Mouse (Mus musculus): ENCODE results near the gene Ptprg.

Gene Ptprg

DNA sequence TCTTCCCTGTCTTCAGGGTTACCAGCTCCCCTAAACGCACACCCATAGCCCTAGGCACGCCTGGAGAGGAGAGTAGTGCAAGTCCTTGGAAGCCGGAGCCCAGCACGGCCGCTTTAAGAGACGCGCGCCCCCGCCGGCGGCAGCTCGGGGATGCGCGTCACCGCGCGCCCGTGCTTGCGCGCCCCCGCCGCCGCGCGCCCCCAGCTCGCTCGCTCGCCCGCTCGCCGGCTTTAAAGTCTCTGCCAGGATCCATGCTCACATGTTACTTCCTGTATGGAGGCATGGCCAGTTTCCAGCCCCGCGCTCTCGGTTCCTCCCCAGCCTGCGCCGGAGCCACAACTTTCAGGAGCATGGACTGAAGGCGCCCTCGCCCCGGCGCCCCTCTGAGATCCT is at the start of gene Ptprg:
Gene Ptprg, plus strand, starts transcription at position 260 of the 393 bp plus-strand sequence.
- peak; percentile 83 for DNase-seq (ENCODE audit: low spot score)

DNA sequence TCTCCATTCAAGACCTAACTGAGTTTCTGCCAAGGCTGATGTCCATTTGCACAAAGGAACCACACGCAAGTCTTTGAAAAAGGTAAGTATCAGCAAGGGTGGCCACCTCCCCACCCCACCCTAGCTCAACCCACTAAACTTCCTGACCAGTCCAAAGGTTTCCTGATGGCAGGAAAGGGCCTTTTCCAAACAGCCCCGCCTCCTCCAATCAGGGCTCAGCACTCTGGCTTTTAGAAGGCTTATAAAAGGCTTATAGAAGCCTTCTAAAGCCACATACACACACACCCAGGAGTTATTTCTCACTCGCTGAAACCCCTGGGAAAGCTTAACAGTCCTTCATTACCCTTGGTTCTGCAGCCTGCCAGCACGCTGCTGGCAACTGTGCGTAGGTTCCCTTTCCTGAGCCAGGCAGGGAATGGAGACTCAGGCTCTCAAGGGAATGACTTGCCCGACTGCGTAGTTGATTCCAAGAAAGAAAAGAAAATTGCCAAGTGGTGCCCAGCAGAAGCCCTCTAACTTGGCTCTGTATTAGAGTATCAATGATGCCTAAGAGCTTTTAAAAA is 49.4 kb upstream of the Ptprg start:
- no peak for DNase-seq (ENCODE audit: low spot score)

DNA sequence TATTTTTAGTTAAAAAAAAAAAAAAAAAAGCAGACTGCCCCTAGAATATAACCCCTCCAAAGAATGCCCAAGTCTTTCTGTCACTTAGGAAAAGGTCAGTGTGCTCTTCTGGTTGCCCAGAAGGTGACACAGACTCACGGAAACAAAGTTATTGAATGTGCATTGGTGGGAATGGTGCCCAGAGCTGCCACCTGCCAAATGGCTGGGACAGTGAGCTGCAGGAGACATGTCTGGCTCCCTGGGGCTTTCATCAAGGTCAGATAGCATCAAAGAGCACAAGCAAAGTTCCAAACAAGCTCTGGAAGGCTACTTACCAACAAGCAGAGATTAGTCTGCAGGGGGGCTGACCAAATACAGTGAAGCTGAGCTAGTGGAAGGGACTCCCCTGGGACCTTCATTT is 43.2 kb upstream of the Ptprg start:
- DNase-seq (ENCODE audit: low spot score), result no peak

DNA sequence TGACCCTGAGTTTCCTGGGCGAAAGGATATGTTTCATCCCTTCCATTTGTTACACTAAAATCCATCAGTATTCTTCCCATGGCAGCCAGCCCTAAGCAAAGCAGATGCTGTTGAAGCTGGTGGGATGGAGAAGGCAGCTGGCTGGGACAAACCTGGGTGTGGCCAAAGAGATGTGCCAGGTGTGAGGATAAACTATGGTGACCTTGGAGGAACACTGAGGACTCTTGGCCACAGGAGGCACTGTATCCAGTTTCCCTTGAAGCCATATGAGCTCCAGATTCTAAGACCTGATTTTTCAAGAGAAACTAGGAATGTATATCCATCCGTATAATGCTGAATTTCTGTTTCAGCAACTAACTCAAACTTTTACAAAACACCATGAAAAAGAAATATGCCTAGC is 34.2 kb upstream of the Ptprg start:
- no peak for DNase-seq (ENCODE audit: low spot score)

DNA sequence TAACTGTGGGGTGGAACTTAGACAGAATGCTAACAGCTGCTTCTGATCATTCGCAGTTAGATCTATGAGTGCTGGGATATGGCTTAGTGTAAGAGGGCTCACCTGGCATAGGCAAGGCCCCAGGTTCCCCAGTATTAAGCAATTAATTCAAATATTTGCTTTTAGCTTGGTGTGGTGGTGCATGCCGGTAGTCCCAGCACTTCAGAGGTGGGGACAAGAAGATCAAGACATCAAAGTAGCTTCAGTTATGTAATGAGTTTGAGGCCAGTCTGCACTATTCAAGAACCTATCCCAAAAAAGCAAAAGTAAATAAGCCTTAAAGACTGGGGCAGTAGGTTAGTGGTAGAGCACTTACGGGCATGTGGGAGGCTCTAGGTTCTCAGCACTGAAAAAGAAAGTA is 30.3 kb upstream of the Ptprg start:
- DNase-seq (ENCODE audit: low spot score), result no peak

DNA sequence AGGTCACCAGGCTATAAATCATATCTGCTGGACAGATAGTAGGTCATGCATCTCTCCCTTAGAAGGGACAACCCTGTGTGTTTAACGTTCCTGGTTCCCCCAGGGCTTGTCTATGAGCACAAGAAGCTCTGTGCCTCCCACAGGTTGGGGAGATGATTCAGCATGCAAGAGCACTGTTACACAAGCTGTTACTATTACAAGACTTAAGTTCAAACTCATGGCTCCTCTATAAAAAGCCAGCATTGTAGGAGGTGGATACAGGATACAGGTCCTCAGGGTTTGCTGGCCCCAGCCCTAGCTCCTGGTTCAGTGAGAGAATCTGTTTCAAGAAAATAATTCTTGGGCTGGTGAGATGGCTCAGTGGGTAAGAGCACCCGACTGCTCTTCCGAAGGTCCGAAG is 23.7 kb upstream of the Ptprg start:
- no peak for DNase-seq (ENCODE audit: low spot score)

DNA sequence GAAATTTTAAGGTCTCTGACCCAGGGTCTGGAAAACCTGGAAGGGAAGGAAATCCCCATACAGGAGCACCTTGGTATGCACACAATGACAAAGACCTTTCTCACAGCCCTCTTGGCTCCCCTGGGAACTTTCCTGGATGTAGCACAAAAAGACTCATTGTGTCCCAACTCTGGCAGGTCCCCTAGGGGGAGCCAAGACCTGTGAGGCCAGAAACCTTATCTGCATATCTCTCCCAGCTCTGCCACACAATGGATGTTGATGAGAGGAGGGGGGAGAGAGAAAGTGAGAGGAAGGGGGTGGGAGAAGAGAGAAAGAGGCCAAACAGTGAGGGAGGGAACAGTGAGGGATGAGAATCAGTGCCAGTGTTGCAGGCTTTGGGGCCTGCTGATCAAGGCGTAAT is 18.9 kb upstream of the Ptprg start:
- DNase-seq (ENCODE audit: low spot score), result peak; percentile 39

DNA sequence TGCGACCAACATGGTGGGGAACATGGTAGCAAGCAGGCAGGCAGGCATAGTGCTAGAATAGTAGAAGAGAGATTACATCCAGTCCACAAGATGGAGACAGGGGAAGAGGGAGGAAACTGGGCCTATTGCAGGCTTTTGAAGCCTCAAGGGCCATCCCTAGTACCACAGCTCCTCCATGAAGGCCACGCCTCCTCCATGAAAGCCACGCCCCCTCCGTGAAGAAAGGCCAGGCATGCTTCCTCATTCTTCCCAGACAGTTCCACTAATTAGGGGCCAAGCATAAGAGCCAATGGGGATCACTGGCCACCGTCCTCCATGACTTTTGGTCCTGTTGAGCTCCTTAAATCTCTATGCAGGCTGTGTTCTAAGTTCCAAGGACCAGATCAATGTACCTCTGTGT is 17.2 kb upstream of the Ptprg start:
- no peak for DNase-seq (ENCODE audit: low spot score)

DNA sequence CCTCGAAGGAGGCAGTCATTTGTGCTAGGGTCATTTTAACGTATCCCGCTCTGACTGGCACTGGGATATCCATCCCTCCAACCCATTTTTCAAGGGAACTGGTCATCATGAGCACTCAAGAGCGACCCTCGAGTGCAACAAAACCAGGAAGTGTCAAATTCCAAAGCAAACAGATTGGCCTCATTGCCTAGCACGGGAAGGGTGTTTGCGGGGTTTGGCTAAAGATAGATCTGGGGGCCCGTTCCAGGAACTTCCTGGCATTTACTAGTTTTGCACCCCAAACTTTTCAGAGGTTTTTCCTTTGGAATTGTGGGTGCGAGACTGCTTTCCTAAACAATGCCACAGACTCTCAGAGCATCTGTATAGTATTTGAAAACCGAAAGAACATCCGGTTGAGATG is 1.4 kb upstream of the Ptprg start:
- DNase-seq (ENCODE audit: low spot score), result peak; percentile 72

DNA sequence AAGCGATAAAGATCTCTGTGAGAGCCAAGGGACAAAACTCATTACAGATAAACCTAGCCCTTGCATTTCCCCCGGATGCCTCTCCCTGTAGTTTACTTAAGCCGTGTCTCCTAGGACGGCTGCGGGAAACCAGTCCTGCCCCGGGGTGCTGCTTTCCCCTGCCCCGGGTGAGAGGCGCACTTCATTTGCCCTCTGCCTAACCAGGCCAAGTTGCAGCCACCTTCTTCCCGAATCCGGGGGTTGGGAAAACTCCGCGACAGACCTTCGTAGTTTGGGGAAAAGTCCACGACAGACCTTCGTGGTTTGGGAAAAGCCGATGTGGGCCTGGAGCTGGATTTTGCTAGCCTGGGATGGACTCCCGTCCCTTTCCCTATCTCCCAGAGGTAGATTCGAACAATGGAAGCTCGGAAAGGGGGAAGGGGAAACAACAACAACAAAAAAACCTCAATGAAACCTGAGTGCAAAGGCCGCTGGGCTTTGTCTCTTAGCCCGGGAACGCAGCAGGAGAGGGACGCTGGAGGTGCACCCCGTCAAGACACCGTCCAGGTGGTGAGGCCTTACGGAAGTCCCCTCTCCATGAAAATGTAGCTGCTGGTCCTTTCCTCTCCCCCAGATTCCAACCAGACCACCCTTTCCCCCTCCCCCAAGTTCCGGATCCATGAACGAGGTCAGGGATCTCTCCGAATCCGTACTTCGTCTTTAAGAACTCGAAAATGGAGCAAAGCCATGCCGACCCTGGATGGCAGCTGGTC is 635 bp upstream of the Ptprg start:
- peak; percentile 34 for DNase-seq (ENCODE audit: low spot score)

DNA sequence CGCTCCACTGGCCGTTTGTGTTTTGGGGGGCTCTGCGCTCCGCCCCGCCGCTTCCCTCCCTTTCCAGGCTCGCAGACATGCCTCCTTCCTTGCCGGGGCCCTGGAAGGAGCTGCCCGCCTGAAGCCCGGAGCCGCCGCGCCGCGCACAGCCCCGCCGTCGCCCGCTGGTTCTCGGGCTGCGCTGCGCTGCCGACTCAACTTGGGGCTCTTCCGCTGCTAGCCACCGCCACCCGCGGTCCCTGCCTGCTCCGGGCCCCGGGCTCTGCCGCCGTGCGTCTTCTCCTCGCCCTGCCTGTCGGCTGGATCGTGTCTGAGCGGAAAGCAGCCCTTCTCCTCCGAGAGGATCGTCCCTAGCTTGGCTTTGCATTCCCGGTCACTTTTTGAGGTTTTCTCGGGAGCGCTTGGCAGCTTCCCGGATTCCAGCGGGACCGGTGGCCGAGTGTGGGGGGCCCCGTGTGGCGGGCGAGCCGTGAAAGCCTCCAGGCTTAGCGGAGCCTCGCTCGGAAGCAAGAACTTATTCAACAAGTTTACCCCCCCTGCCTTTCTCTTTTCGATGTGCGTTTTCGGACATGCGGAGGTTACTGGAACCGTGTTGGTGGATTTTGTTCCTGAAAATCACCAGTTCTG is 460 bp downstream of the Ptprg start:
- DNase-seq (ENCODE audit: low spot score), result no peak

DNA sequence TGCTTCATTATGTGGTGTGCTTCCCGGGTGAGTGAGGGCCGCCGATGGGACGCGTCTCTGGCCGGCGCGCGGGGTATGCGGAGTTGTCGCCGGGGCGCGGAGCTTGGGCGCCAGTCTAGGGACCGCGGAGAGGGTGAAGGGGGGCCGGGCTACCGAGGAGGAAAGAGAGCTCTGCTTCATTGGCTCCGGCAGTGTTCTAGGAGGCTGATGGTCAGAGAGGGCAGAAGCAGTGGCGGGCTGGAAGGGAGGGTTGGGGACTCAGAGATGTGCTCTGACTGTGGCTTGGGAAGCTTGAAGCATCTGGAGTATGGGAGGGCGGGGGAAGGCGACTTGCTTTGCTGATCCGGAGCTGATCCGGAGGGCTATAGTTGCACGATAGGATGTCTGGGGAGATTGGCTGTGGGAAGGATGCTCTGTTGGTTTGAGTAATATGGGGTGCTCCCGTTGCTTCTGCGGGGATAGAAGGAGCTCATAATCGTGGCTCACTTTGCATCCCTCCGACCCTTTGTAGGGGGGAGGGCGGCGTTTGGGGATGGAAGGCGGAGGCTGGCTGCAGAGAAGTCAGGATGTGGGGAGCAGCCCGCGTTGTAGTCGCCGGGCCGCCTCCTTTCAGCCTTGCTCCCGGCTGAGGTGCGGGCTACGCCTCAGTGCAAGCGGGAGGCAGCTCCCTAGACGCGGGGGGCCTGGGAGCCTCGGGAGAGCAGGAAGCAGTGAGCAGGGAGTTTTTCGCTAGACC is 1.1 kb downstream of the Ptprg start:
- DNase-seq (ENCODE audit: low spot score), result peak; percentile 77

DNA sequence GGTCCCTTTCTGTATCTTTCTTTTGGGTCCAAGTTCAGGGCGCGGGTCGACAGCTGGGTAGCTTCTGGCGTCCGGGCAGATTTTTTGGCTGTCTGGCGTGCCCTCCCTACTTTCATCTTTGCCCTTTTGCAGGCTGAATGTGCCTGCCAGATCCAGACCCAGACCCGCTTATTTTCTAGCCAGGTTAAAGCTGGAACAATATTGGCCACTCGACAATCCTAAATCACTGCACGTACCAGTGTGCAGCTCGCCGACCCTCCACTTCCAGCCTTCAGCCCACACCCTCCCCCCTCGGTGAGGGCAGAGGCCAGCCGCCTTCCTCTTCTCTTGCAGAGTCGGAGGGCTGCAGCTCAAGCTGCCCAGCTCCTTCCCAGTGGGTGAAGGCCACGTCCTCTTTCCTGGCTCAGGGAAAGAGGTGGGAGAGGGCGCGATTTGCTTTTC is 1.7 kb downstream of the Ptprg start:
- peak; percentile 79 for DNase-seq (ENCODE audit: low spot score)

DNA sequence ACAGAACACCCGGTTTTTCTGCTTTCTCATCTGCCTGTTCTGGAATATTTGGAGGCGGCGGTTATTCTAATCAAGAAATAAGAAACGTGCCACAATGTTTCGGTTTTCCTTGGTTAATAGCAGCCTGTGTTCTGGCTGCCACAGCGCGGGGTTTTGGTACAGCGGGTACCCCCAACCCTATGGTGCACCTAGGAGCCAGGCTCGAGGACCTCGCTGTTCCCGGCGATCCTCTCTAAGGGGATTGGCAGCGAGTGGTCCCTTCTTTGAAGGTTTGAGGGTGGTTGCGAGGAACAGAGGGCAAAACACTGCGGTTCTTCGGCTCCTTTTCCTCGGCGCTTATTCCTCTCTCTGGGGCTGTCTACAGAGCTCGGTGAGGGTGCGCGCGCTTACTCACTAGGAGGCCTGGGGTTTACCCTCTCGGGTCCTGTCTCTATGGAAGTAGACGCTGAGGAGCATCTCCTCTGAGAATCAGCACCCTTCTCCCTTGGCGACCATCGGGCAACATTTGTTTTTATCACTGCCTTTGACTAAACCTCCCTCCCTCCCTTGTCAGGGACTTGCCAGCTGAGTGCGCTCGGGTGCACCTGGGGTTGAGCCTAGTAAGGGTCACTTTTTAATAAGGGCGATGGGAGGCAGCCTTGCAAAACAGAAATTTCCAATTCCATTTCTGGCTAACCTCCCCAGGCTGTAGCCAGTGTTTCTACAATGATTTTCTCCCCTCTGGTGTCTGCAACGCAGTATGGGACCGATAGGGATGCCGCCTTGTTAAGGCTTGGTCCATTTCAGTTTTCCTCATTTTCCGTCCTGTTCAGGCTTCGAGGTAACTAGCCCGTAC is 2.4 kb downstream of the Ptprg start:
- DNase-seq (ENCODE audit: low spot score), result peak; percentile 39

DNA sequence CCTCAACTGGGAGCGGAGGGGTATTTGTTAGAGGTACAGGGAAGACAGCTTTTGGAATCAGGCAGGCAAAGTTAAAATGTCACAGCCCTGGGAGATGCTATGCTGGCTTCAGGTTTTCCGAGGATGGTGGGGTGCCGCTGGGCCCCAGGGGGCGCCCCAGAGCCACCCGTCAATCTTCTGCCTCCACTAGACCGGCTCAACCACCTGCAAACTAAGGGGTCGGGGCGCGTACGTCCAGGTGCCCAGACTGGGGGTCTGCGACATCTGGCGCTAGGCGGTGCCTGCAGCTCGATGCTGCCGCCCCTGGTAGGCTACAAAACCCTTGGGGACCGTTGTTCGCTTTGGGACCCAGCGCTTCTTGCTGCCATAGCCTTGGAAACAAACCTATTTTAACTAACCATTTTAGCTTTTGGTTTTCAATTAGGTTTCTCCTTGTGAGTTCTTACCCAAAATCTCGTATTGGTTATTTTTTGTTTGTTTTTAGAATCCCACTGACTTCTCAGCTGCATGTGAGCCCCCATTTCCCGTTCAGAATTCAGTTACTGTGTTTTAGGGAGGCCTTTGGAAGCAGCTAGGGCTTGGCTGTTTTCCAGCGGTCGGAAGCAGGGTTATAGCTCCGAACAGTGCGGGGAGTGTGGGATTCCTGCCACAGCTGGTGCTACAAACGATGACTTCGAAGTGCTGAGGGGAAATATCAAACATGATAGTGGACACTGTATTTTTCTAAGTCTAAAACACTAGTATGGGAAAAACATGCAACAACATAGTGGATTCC is 3.2 kb downstream of the Ptprg start:
- peak; percentile 76 for DNase-seq (ENCODE audit: low spot score)

DNA sequence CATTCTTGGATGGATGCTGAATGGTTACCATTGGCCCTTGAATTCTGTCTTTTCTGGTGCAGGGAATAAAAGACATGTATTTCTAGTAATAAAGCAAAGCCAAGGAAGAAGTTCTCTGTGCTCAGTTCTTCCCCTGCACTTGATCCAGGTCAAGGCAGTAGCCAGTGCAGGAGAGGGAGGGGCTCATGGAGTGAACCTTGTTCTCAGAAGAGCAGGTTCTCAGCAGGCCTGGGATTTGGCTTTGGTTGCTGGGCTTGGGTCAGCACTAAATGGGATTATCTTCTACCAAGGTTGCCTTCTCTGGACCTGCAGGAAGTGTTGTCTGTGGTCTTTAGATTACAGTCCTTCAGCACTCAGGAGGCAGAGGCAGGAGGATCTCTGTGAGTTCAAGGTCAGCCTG is 5.2 kb downstream of the Ptprg start:
- no peak for DNase-seq (ENCODE audit: low spot score)

DNA sequence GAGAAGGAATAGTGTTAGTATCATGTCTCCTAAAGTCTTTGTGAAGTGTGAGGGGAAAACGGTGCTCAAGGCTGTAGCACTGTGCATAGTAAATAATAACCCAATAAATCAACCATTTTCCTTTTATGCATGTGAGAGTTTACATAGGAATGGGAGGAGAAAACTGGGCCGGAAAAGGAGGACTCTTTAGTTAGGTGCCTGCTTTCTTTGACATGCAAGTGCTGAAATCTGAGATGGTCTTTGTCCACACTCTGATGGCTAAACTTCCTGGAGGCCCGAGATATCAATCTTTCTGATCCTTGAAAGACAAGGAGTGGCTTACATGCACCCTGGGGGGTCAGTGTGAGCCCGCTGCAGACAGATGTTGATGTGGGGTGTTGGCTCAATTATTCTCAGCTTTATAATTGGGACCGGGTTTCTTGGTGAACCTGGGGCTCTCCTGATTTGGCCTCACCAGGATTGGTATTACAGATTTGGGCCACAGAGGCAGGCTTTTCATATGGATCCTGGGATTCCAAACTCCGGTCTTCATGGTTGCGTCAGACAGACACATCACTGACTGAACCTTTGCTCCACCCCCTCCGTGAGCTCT is 7.4 kb downstream of the Ptprg start:
- DNase-seq (ENCODE audit: low spot score), result no peak

DNA sequence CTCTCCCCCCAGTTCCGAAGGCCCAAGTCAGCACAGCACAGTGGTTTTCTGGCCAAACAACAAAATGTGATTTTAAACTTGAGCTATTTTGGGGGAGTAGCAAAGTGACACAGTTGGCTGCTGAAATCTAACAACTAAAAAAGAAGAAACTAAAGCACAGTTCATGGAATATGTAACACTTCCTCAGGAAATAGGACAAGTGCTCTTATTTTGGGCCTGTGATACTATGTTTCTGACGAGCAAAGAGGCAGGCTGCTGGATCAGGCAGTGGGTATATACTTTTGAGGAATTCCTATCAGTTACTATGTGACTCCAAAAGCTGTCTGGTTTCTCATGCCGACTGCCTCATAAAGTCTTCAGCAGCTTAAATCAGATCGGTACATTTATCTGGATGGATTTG is 8.1 kb downstream of the Ptprg start:
- no peak for DNase-seq (ENCODE audit: low spot score)

DNA sequence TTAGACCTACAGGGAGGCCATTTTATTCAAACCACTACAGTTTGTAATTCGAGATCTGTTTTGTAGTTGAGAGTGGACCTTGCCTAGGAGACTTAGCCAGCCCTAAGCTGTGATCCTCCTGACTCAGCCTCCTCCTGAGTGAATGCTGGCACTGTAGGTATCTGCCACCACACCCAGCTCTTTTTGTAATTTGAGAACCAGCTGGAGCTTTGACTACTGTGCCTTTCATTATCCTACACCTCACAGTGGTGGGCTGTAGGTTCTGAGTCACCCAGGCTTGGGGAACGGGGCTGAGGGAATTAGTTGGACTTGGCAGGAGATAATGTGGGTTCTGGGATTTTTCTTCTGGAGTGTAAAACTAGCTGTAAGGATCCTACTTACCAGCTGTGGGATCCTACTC is 9.5 kb downstream of the Ptprg start:
- no peak for DNase-seq (ENCODE audit: low spot score)

DNA sequence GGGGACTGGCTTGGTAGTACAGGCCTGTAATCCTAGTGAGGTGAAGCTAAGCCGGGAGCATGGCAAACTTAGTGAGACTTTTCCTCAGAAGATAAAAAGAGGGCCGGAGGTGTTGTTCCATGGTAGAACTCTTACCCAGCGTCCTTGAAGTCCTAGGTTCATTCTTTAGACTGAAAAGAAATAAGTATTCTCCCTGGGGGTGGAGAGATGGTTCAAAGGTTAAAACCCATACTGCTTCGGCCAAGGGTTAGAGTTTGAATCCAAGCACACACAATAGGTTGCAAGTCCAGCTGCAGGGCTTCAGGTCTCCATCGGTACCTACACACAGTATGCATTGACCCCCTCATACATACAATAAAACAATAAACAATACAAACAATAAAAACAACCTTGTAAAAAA is 10.3 kb downstream of the Ptprg start:
- no peak for DNase-seq (ENCODE audit: low spot score)

DNA sequence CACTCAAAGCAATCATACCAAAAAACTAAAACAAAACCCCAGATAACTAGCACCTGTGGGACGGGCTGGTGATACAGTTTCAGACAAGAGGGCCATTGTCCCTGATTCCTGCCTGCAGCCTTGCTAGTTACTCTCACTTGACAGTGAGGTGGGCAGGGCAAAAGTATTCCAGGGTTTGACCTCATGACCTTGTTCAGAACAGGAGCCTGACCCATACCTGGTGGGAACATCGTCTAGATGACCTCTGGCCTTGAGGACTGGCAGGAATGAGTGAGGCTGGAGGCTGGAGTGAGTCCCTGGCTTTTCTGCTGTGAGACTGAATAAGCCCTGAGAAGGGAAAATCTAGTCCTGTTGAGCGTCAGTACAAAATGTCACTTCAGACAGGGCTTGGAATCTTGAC is 11.1 kb downstream of the Ptprg start:
- peak; percentile 23 for DNase-seq (ENCODE audit: low spot score)
